Mouse (Mus musculus): ENCODE measurements around the gene Mier3. TPM values are rescaled to one million over a fixed set of nuclear protein-coding genes. Genes with fewer than 3 reads are reported as not detected.
"Not testable (repeated sequence)": the region's sequence is repeated elsewhere in the genome, so short reads cannot be mapped to it uniquely, and the experiment has no call there.

The Mier3 gene
- polyA plus RNA-seq, 1 experiment from 2014 or later, result 25.6 TPM

- peak overlapping the region; percentile 76 for H3K4me2 ChIP-seq
- H3K4me1 ChIP-seq (ENCODE audit: control insufficient read depth, insufficient read depth, low read length), result peaks cover 7% of the 10 kb centered on the region; the same call in 1 of the 2 replicates
- peaks cover 3% of the 10 kb centered on the region; the same call in 1 of the 2 replicates for H3K27me3 ChIP-seq (ENCODE audit: control insufficient read depth, insufficient read depth, low read length)
- no peaks in the 10 kb centered on the region for H3K9me3 ChIP-seq (ENCODE audit: control insufficient read depth, low read length)
- ATAC-seq (ENCODE audit: low FRiP score) (peak; percentile 96), DNase-seq (ENCODE audit: low spot score, missing footprints) (peak; percentile 97)
- WGBS, result under 1% methylated on average over 84 of the region's 86 CpGs
- H3K27ac ChIP-seq (ENCODE audit: low read depth, low read length), result peak overlapping the region; percentile 93
- H3K36me3 ChIP-seq (ENCODE audit: control insufficient read depth, insufficient read depth, low read length), result no peaks in the 10 kb centered on the region
- peak overlapping the region; percentile 98 for H3K9ac ChIP-seq (ENCODE audit: low read length)
- peak overlapping the region; percentile 97 for H3K4me3 ChIP-seq (ENCODE audit: low read depth, low read length)
These were observed 5.1 kb downstream of the Mier3 start for GRCm38 (mm10) chr13:111685751-111686462.

DNA sequence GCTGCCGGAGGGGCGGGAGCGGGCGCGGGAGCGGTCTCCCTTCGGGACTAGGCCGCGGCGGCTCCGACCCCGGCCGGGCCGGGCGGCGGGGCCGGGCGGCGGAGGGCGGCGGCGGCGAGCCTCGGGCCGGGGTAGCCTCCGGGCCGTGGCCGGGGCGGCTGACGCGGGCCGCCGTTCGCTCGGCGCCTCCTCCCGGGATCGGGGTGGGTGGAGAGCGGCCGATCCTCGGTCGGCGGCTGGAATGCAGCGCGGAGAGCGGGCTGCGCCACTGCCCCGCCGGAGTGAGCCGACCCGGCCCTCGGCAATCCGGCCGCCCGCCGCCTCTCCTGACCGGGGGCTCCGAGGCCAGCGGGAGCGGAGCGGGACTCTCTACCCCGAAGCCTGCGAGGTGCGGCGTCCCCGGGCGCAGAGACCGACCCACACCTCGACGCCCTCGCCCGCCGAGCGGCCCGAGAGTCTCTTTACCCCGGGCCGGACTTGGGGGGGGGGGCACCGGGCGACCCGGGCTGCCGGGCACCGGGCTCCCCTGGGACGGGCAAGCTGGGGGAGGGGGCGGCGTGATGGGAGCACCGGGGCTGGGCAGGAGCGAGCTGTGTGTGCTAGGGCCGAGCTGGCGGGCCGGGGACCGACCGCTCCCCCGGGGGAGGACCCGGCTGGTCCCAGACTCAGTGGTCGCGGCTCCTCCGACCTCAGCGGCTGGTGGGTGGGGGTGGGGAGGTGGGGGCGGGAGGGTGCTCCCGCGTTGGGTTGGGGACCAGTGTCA is 5.9 kb downstream of the Mier3 start:
- Histone ChIP-seq H3K9me3 (ENCODE audit: control insufficient read depth, low read length) (no peaks in the 10 kb centered on the region), H3K36me3 (ENCODE audit: control insufficient read depth, insufficient read depth, low read length) (no peaks in the 10 kb centered on the region; the same call in 1 of the 2 replicates), H3K27me3 (ENCODE audit: control insufficient read depth, insufficient read depth, low read length) (peaks cover 3% of the 10 kb centered on the region; the same call in 1 of the 2 replicates), H3K4me1 (ENCODE audit: control insufficient read depth, insufficient read depth, low read length) (peaks cover 7% of the 10 kb centered on the region; the same call in 1 of the 2 replicates), H3K27ac (ENCODE audit: low read depth, low read length) (peak overlapping the region; percentile 93), H3K4me3 (ENCODE audit: low read depth, low read length) (peak overlapping the region; percentile 97), H3K4me2 (peak overlapping the region; percentile 76), H3K9ac (ENCODE audit: low read length) (peak overlapping the region; percentile 98)
- peak; percentile 93 for DNase-seq (ENCODE audit: low spot score, missing footprints)
- ATAC-seq (ENCODE audit: low FRiP score), result peak; percentile 68
- 1% methylated on average over 34 of the region's 101 CpGs for WGBS

DNA sequence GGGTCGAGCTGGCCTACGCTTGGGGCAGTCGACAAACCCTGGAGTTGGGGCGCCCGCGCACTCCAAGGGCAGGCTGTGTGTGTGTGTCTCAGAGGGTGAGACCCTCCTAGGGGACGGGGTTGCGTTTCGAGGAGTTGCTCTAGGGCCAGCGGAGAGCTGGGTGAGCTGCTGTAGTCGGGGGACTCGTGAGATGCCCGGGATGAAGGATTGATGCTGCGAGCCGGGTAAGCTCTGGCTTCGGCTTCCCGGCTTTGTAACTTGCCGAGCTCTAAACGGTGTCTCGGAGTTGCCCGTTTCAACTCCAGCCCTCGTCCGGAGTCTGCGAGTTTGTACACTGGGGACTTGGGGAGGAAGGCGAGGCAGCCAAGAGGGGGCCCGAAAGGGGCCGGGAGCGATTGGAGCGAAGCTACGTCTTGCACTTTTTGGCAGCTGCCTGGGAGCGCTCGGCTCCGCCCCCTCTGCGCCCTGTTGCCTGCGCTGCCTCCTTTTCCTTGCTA is 6.6 kb downstream of the Mier3 start:
- peak overlapping the region; percentile 76 for H3K4me2 ChIP-seq
- peak overlapping the region; percentile 93 for H3K27ac ChIP-seq (ENCODE audit: low read depth, low read length)
- peak overlapping the region; percentile 98 for H3K9ac ChIP-seq (ENCODE audit: low read length)
- H3K9me3 ChIP-seq (ENCODE audit: control insufficient read depth, low read length), result no peaks in the 10 kb centered on the region
- peaks cover 3% of the 10 kb centered on the region; the same call in 1 of the 2 replicates for H3K36me3 ChIP-seq (ENCODE audit: control insufficient read depth, insufficient read depth, low read length)
- H3K4me1 ChIP-seq (ENCODE audit: control insufficient read depth, insufficient read depth, low read length), result peaks cover 7% of the 10 kb centered on the region; the same call in 1 of the 2 replicates
- peak; percentile 97 for DNase-seq (ENCODE audit: low spot score, missing footprints)
- H3K4me3 ChIP-seq (ENCODE audit: low read depth, low read length), result peak overlapping the region; percentile 97
- WGBS, result under 1% methylated on average over 35 of the region's 35 CpGs
- ATAC-seq (ENCODE audit: low FRiP score), result peak; percentile 61
- H3K27me3 ChIP-seq (ENCODE audit: control insufficient read depth, insufficient read depth, low read length), result peaks cover 3% of the 10 kb centered on the region; the same call in 1 of the 2 replicates

GRCm38 (mm10) chr13:111703396-111703795 is 22.6 kb downstream of the Mier3 start:
- H3K27me3 ChIP-seq (ENCODE audit: control insufficient read depth, insufficient read depth, low read length), result no peaks in the 10 kb centered on the region
- H3K4me1 ChIP-seq (ENCODE audit: control insufficient read depth, insufficient read depth, low read length), result no peaks in the 10 kb centered on the region
- H3K9me3 ChIP-seq (ENCODE audit: control insufficient read depth, low read length), result no peaks in the 10 kb centered on the region
- no peak overlapping the region for H3K4me2 ChIP-seq
- ATAC-seq (ENCODE audit: low FRiP score) (no peak), DNase-seq (ENCODE audit: low spot score, missing footprints) (no peak)
- 98% methylated on average over 10 of the region's 10 CpGs for WGBS
- no peak overlapping the region for H3K4me3 ChIP-seq (ENCODE audit: low read depth, low read length)
- no peak overlapping the region for H3K9ac ChIP-seq (ENCODE audit: low read length)
- H3K36me3 ChIP-seq (ENCODE audit: control insufficient read depth, insufficient read depth, low read length), result peaks cover 11% of the 10 kb centered on the region
- H3K27ac ChIP-seq (ENCODE audit: low read depth, low read length), result no peak overlapping the region

GRCm38 (mm10) chr13:111703952-111704351 is 23.2 kb downstream of the Mier3 start:
- not testable (repeated sequence) for H3K27ac ChIP-seq (ENCODE audit: low read depth, low read length); H3K4me3 ChIP-seq (ENCODE audit: low read depth, low read length); ATAC-seq (ENCODE audit: low FRiP score); H3K27me3 ChIP-seq (ENCODE audit: control insufficient read depth, insufficient read depth, low read length); H3K4me2 ChIP-seq; H3K9ac ChIP-seq (ENCODE audit: low read length); H3K4me1 ChIP-seq (ENCODE audit: control insufficient read depth, insufficient read depth, low read length); DNase-seq (ENCODE audit: low spot score, missing footprints); H3K9me3 ChIP-seq (ENCODE audit: control insufficient read depth, low read length)
- peaks cover 12% of the 10 kb centered on the region for H3K36me3 ChIP-seq (ENCODE audit: control insufficient read depth, insufficient read depth, low read length)
- WGBS, result 89% methylated on average over 4 of the region's 4 CpGs

GRCm38 (mm10) chr13:111710531-111710930 is 29.8 kb downstream of the Mier3 start:
- no peaks in the 10 kb centered on the region for H3K27me3 ChIP-seq (ENCODE audit: control insufficient read depth, insufficient read depth, low read length)
- no peak overlapping the region for H3K9ac ChIP-seq (ENCODE audit: low read length)
- H3K4me2 ChIP-seq, result no peak overlapping the region
- DNase-seq (ENCODE audit: low spot score, missing footprints) (no peak), ATAC-seq (ENCODE audit: low FRiP score) (no peak)
- H3K36me3 ChIP-seq (ENCODE audit: control insufficient read depth, insufficient read depth, low read length), result peaks cover 43% of the 10 kb centered on the region
- H3K4me1 ChIP-seq (ENCODE audit: control insufficient read depth, insufficient read depth, low read length), result no peaks in the 10 kb centered on the region
- H3K9me3 ChIP-seq (ENCODE audit: control insufficient read depth, low read length), result no peaks in the 10 kb centered on the region
- 92% methylated on average over 4 of the region's 4 CpGs for WGBS
- no peak overlapping the region for H3K27ac ChIP-seq (ENCODE audit: low read depth, low read length)
- no peak overlapping the region for H3K4me3 ChIP-seq (ENCODE audit: low read depth, low read length)

DNA sequence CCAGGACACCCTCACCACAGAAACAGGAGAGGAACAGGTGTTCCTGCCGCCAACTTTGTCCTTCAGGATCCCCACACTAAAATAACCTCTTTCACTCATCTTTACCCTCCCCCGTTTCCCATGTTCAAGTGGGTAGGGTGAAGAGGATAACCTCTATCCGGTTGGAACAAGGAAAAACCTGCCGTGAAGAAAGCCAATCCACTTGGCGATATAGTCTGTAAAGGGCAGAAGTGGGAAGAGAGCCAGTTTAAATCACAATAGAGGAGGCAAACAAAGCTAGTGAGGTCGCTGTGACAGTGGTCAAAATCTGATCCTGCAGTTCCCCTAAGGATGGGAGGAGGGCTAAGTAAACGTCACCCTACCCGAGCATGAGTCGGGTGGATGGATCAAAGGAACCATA is 38.9 kb downstream of the Mier3 start:
- no peaks in the 10 kb centered on the region for H3K27me3 ChIP-seq (ENCODE audit: control insufficient read depth, insufficient read depth, low read length)
- 73% methylated on average over 9 of the region's 9 CpGs for WGBS

GRCm38 (mm10) chr13:111724811-111725164 is 44.0 kb downstream of the Mier3 start:
- Histone ChIP-seq H3K4me2 (peak overlapping the region; percentile 65), H3K4me1 (ENCODE audit: control insufficient read depth, insufficient read depth, low read length) (no peaks in the 10 kb centered on the region), H3K27me3 (ENCODE audit: control insufficient read depth, insufficient read depth, low read length) (no peaks in the 10 kb centered on the region), H3K27ac (ENCODE audit: low read depth, low read length) (no peak overlapping the region; the same call in 1 of the 2 replicates), H3K9ac (ENCODE audit: low read length) (peak overlapping the region; percentile 41), H3K4me3 (ENCODE audit: low read depth, low read length) (peak overlapping the region; percentile 50), H3K36me3 (ENCODE audit: control insufficient read depth, insufficient read depth, low read length) (no peaks in the 10 kb centered on the region), H3K9me3 (ENCODE audit: control insufficient read depth, low read length) (peaks cover 4% of the 10 kb centered on the region; the same call in 1 of the 2 replicates)
- ATAC-seq (ENCODE audit: low FRiP score) (no peak), DNase-seq (ENCODE audit: low spot score, missing footprints) (no peak)
- WGBS, result under 1% methylated on average over 18 of the region's 18 CpGs

More for the DNA sequence above, 38.9 kb downstream of the Mier3 start:
- Histone ChIP-seq H3K27ac (ENCODE audit: low read depth, low read length) (no peak overlapping the region), H3K36me3 (ENCODE audit: control insufficient read depth, insufficient read depth, low read length) (peaks cover 5% of the 10 kb centered on the region), H3K4me2 (no peak overlapping the region), H3K4me1 (ENCODE audit: control insufficient read depth, insufficient read depth, low read length) (no peaks in the 10 kb centered on the region), H3K9me3 (ENCODE audit: control insufficient read depth, low read length) (no peaks in the 10 kb centered on the region), H3K9ac (ENCODE audit: low read length) (no peak overlapping the region), H3K4me3 (ENCODE audit: low read depth, low read length) (no peak overlapping the region)
- ATAC-seq (ENCODE audit: low FRiP score) (0 out of 2 replicates have a peak, but pooled peaks have one; percentile 2), DNase-seq (ENCODE audit: low spot score, missing footprints) (no peak)
